Mouse (Mus musculus): ENCODE results near the gene Meox1.

DNA sequence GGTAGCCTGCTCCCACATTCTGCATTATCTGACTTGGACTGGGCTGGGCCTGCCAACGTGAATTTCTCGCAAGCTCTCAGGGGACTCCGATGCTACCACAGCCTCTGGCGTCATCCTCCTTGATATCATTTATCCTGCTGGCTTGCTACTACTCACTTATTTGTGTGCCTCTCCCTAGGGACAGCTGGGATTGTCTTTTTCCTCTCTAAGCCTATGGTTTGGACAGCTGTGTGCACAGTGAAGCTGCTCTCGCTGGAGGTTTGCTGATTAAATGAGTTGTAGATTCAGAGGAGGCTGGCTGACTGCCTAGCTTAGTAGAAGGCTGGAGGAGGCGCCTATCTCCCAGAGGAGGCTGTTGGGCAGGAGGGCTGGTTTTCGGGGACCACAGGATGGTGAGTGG lies 62.2 kb downstream of the Meox1 start:
- TF ChIP-seq POLR2A (IDR thresholded peaks at IDR 0.05; ENCODE audit: control insufficient read depth in 1 of 2, insufficient read depth in 1 of 2, low read depth in 1 of 2, low read length in 2 of 2, poor library complexity in 1 of 2) (no peak), POLR2AphosphoS2 (IDR thresholded peaks at IDR 0.05; ENCODE audit: low read length) (no peak), ETS1 (IDR thresholded peaks at IDR 0.05; ENCODE audit: low read depth, low read length) (no peak), EP300 (IDR thresholded peaks at IDR 0.05; ENCODE audit: low read depth in 1 of 2, low read length in 2 of 2) (no peak), TBP (IDR thresholded peaks at IDR 0.05; ENCODE audit: low read depth, low read length) (no peak), SMC3 (IDR thresholded peaks at IDR 0.05; ENCODE audit: low read depth, low read length) (no peak), MAX (IDR thresholded peaks at IDR 0.05; ENCODE audit: low read length) (no peak), CTCF (IDR thresholded peaks at IDR 0.05 in 2 of 3, conservative IDR thresholded peaks at IDR 0.05 in 1 of 3; ENCODE audit: control insufficient read depth in 1 of 3, insufficient read depth in 1 of 3, low read depth in 2 of 3, low read length in 3 of 3, poor library complexity in 1 of 3, severe bottlenecking in 1 of 3) (no peak), JUND (IDR thresholded peaks at IDR 0.05; ENCODE audit: low read depth, low read length) (no peak), GATA1 (IDR thresholded peaks at IDR 0.05; ENCODE audit: low read depth, low read length) (no peak), ZMIZ1 (IDR thresholded peaks at IDR 0.05; ENCODE audit: low read depth, low read length) (no peak), NRF1 (IDR thresholded peaks at IDR 0.05; ENCODE audit: insufficient read depth, low read depth, low read length, poor library complexity, severe bottlenecking) (no peak), HCFC1 (IDR thresholded peaks at IDR 0.05; ENCODE audit: low read depth, low read length) (no peak)
